Mouse (Mus musculus): ENCODE measurements around the gene Yif1a.
A peak's percentile ranks its signal among the peaks of the same experiment; 100 is the strongest.

Yif1a gene

GRCm38 (mm10) chr19:5087884-5088728 is at the start of gene Yif1a:
Yif1a (plus strand) TSS chr19:5088538.
- peak; percentile 82 to 95 for DNase-seq

- peak; percentile 78 to 79 for DNase-seq
These were observed 49.6 kb upstream of the Yif1a start, which contains the start of the genes B4gat1 and AC124502.3 for GRCm38 (mm10) chr19:5038709-5039156. B4gat1 (plus strand) TSS chr19:5038826. AC124502.3 (plus strand) TSS chr19:5038891.

GRCm38 (mm10) chr19:5039301-5040114 is 48.8 kb upstream of the Yif1a start:
- no peak for DNase-seq

- DNase-seq: peak; percentile 76 to 80
These were observed 47.3 kb upstream of the Yif1a start, which contains the start of gene Brms1 for GRCm38 (mm10) chr19:5040862-5041523. Brms1 (plus strand) TSS chr19:5041354.

- no peak for DNase-seq
These were observed 46.8 kb upstream of the Yif1a start for GRCm38 (mm10) chr19:5041588-5041987.

GRCm38 (mm10) chr19:5045531-5045930 is 42.8 kb upstream of the Yif1a start:
- DNase-seq: no peak

GRCm38 (mm10) chr19:5048138-5049056 is 39.9 kb upstream of the Yif1a start:
- no peak for DNase-seq

GRCm38 (mm10) chr19:5049325-5049724 is 39.0 kb upstream of the Yif1a start:
- DNase-seq: no peak

- DNase-seq: no peak
These were observed 38.1 kb upstream of the Yif1a start, which contains the start of gene Rin1 for GRCm38 (mm10) chr19:5050047-5050905. Rin1 (plus strand) TSS chr19:5050481.

- no peak for DNase-seq
These were observed 37.3 kb upstream of the Yif1a start for GRCm38 (mm10) chr19:5051031-5051430.

GRCm38 (mm10) chr19:5051515-5051914 is 36.8 kb upstream of the Yif1a start:
- DNase-seq: no peak

GRCm38 (mm10) chr19:5052166-5052822 is 36.0 kb upstream of the Yif1a start:
- no peak for DNase-seq

GRCm38 (mm10) chr19:5052853-5053252 is 35.5 kb upstream of the Yif1a start:
- no peak for DNase-seq

GRCm38 (mm10) chr19:5053909-5054308 is 34.4 kb upstream of the Yif1a start:
- DNase-seq: no peak

- DNase-seq: peak in 1 of 2 experiments; percentile 26
These were observed 32.1 kb upstream of the Yif1a start for GRCm38 (mm10) chr19:5056251-5056650.

- no peak for DNase-seq
These were observed 30.2 kb upstream of the Yif1a start for GRCm38 (mm10) chr19:5057876-5058775.

GRCm38 (mm10) chr19:5058801-5059771 is 29.3 kb upstream of the Yif1a start:
- DNase-seq: no peak
